Mouse (Mus musculus) adrenal gland, adult 8-10 months (tissue): ENCODE data around the gene Knop1. TPM values are rescaled to one million over a fixed set of nuclear protein-coding genes. Genes with fewer than 3 reads are reported as not detected.

Experiments used
- DNase-seq: peaks from one replicate; pipeline ENCODE4 v3.0.0; 2022
- total RNA-seq, 4 experiments: library from RNA; stranded (reverse); gene quantifications; 2 replicates each; pipeline ENCODE4 v1.2.4; 2022

Gene Knop1
- total RNA-seq, 4 experiments from 2014 or later, result 37.9 to 71.5 (median 56.6) TPM

DNA sequence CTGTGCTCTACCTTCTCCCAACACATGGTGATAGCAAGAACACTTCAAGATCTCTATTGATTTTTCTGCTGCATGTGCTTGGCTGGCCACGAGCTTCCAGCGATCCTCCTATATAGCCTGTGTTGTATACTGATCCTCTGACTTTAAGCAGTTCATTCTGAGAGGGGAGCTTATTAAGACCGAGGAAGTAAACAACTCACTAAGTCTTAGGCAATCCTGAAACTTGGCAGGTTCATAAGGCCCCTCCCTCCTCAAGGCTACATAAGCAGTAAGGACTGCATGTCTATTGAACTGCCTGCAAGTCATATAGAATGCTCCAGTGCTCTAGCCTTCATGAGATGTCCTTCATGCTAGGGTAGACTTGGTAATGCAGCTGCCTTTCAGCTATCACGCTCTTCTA is 9.7 kb downstream of the Knop1 start:
- no peak for DNase-seq

- DNase-seq, result no peak
These were observed 10.9 kb downstream of the Knop1 start for GRCm38 (mm10) chr7:118845141-118845540.

- no peak for DNase-seq
These were observed 13.1 kb downstream of the Knop1 start for GRCm38 (mm10) chr7:118842938-118843337.

DNA sequence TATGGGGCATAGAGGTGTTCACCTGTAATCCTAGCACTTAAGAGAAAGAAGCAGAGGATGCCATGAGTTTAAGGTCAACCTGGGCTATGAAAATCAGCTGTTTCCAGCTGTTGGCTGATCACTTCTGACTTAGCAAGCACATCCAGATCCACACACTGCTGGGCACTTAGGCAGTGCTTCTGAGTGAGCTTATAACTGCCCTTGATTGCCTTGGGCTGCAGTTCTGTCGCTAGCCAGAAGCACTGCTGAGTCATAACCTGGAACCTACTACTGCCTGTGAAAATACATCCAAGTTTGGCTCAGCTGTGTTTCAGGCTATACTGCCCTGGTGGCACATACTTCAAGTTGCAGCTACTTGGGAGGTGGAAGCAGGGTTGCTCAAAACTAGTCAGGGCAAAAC is 14.3 kb downstream of the Knop1 start:
- DNase-seq, result peak; percentile 39

DNA sequence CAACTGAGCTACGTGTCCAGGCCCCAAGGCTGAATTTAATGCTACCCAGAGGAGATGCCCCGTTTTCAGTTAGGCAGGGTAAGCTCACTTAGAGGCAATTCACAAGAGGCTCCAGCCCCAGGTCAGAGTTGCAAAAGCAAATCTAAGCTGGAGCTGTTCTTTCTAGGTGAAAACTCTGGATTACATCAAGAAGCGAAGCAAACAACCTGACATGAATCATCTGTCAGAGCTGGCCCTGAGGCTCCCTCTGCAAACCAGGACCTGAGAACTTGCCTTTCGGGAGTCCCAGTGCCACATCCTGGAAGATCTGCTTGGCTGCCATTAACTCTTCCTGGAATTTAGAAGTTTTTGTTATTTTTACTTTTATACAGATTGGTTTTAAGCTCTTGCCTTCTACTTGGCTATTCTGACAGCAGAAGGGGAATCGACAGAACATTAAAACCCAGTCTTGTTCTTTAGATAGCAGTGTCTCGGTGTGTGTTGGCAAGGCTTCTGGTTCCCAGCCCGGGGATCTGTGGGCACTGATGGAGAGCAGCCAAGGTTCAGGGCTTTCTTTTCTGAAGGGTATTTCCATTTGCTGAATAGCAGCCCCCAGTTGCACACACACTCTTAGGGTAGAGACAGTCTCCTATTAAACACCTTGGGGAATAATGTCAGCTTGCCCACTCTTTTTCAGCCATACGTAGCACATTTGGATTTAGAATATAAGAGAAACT is 14.9 kb downstream of the Knop1 start:
- DNase-seq, result no peak

DNA sequence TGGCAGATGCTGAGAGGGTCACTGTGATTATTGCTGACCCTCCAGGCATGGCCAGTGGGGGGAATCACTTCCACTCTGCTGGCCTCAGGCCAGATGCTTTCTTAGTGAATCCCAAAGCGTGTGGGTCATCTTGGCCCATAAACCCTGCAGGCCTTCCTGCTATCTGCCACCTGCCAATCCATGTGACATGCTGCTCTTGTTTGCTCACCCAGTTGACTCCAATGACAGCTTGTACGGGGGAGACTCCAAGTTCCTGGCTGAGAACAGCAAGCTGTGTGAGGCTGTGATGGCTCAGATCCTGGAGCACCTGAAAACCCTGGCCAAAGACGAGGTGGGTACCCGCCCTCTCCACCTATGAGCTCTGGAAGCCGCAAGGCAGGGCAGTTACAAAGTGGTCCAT is 18.2 kb downstream of the Knop1 start:
- DNase-seq, result no peak

- peak; percentile 49 for DNase-seq
These were observed 28.1 kb downstream of the Knop1 start for GRCm38 (mm10) chr7:118827975-118828416.

- no peak for DNase-seq
These were observed 31.6 kb downstream of the Knop1 start for GRCm38 (mm10) chr7:118824451-118824850.

DNA sequence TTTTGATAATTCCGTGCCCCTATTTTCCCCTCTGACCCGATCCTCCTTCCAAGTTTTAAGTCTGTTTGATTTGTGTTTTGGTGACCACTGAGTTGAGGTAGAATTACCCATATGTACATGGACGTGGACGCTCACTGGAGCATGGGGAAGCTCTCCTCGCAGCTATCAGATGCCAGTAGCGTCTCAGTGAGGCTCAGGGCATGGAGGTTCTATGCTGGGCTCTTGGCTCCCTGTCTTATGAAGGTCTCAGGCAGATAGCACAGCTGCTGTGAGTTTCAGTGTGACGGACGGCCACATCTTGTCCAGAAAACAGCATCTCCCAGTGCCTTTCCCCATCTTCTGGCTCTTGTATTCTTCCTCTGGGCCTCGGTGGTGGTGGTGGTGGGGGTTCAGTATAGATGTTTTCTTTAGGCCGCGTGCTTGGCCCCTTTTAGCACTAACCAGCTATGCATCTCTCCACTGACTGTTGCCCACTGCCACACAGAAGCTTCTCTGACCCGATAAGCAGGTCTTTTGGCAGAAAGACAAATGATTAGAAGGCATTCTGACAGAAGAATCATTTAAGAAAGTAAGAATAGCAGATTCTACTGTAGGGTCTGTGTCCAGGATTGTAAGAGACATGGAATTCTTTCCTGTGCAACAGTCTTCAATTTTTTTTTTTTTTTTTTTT is 34.0 kb downstream of the Knop1 start:
- DNase-seq, result no peak

DNA sequence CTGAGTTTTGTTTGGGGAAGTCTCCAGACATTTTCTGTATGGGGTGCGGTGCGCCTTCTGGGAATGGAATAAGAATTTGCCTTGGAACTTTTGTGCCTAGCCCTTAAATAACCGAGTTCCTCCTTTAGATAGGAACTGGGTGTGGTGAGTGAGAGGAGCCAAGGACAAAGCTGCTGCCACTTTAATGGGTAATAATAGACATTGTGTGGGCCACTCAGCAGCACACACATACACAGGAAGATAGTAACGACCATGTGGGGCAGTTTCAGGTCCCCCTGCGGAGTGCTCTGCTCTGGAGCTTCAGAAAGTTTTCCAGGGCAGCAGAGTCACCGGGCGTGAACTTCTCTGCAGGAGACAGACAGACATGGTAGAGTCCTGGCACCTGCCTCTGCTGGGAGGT is 34.7 kb downstream of the Knop1 start:
- DNase-seq, result no peak

GRCm38 (mm10) chr7:118819666-118820065 is 36.4 kb downstream of the Knop1 start:
- no peak for DNase-seq

DNA sequence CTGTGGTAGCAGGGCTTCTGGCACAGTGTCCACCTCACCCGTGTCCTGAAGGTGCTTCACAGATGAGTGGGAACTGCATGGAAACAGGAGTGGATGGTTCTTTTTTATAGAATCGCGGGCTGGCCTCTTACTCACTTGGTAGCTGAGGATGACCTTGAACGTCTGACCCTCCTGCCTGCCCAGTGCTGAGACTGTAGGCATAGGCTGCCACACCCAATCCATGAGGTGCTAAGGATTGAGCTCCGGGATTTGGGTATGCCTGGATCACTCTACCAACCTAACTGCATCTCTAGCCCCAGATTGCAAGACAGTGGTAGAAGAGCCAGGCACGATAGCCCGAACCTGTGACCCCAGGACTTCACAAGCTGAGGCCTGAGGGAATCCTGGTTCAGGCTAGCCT is 38.3 kb downstream of the Knop1 start:
- no peak for DNase-seq

- DNase-seq, result no peak
These were observed 39.8 kb downstream of the Knop1 start for GRCm38 (mm10) chr7:118816275-118816674.

- no peak for DNase-seq
These were observed 42.5 kb downstream of the Knop1 start for GRCm38 (mm10) chr7:118813592-118813991.

- DNase-seq, result no peak
These were observed 44.5 kb downstream of the Knop1 start for GRCm38 (mm10) chr7:118811407-118812106.

GRCm38 (mm10) chr7:118807899-118808298 is 48.2 kb downstream of the Knop1 start:
- no peak for DNase-seq

- no peak for DNase-seq
These were observed 49.2 kb downstream of the Knop1 start for GRCm38 (mm10) chr7:118806631-118807411.

GRCm38 (mm10) chr7:118803425-118803824 is 52.6 kb downstream of the Knop1 start:
- DNase-seq, result no peak

- no peak for DNase-seq
These were observed 54.3 kb downstream of the Knop1 start for GRCm38 (mm10) chr7:118801791-118802190.

DNA sequence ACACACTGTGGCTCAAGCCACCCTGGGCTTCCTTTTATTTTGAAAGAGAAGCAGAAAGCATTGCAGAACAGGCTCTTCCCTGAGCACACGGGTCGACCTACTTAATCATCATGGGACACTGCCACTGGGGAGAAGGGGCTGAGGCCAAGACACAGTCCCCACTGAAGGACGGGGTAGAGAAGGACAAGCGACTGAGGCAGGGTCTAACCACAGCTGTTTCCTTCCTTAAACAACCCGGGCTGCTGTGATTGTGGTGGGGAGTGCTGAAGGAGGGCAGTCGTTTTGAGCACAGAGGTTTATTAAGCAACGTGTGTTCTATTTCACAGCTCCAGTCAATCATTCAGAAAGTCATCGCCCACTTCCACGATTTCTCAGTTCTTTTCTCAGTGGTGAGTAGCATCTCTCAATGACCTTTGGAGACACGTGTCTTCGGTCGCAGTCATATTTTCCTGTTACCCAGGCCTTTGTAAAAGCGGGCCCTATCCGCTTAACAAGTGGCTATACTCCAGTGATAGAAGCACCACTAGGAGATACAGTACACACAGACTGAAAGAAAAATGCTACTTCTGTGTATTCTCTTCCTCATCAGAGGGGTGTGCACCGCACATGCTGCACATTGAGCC is 55.8 kb downstream of the Knop1 start:
- DNase-seq, result no peak

GRCm38 (mm10) chr7:118798105-118798570 is 57.9 kb downstream of the Knop1 start:
- DNase-seq, result no peak

GRCm38 (mm10) chr7:118797600-118797999 is 58.5 kb downstream of the Knop1 start:
- no peak for DNase-seq
